Mouse (Mus musculus) left cerebral cortex, postnatal 36 days (tissue): Measurements from ENCODE around the gene Mex3d. TPM values are rescaled to one million over a fixed set of nuclear protein-coding genes. Genes with fewer than 3 reads are reported as not detected.
A peak's percentile ranks its signal among the peaks of the same experiment; 100 is the strongest.

Source experiments
- DNase-seq, 2 experiments: peaks; one replicate each; pipeline ENCODE4 v3.0.0; 2021 to 2022; ENCODE audit warnings: low spot score in 2 of 2, mixed read lengths in 1 of 2
- intact Hi-C: fragments of 180-260 bp; cut with DNase I; formaldehyde crosslinking; loops from one replicate; pipeline ENCODE4 v1.15.1; 2025
- microRNA-seq: library from miRNA; unstranded; fragments of <30 nt; microRNA quantifications from one replicate; pipeline ENCODE4 v1.2.0, GENCODE M21; 2022
- total RNA-seq, 2 experiments: library from RNA; stranded (reverse); gene quantifications; 2 replicates each; pipeline ENCODE4 v1.2.3; 2021

Gene Mex3d
- total RNA-seq, 2 experiments from 2014 or later, result 18.1 to 23.4 TPM

- intact Hi-C loops, result loop anchor here (2.0 kb wide), 1 partner anchor 33 kb away; no protein-coding TSS in a partner anchor
- DNase-seq, result no peak
These were observed 45.8 kb downstream of the Mex3d start for GRCm38 (mm10) chr10:80341491-80342304.

- intact Hi-C loops, result loop anchor here (2.0 kb wide), 1 partner anchor 34 kb away; no protein-coding TSS in a partner anchor
These were observed 46.4 kb downstream of the Mex3d start for GRCm38 (mm10) chr10:80341026-80341425.

GRCm38 (mm10) chr10:80339941-80340750, 47.3 kb downstream of the Mex3d start:
- intact Hi-C loops, result loop anchor here (2.0 kb wide), 1 partner anchor 35 kb away; no protein-coding TSS in a partner anchor
- DNase-seq, result peak; percentile 79 to 82

More at GRCm38 (mm10) chr10:80341026-80341425, 46.4 kb downstream of the Mex3d start:
- DNase-seq, result no peak

GRCm38 (mm10) chr10:80336263-80336662, 51.2 kb downstream of the Mex3d start:
- intact Hi-C loops, result no loop called here
- DNase-seq, result no peak

DNA sequence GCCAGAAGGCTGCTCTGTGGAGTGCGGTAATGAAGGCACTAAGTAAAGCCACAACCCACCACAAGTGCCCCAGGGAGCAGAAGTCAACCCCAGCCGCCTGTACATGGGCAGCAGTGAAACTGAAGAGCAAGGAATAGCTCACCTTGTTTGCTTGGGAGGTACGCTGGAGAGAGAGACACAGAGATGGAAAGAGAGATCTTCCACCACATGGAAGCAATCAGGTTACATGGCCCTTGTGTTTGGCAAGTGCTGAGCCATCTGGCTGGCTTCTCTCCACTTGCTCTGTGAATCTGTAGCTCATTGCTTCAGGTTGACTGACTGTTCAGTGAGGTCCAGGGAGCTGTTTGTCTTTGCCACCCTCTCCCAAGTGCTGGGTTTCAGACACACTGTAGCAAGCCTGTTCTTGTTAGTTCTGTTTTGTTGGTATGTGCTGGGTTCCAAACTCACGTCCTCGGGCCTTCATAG, 54.9 kb downstream of the Mex3d start:
- DNase-seq, result no peak
- intact Hi-C loops, result no loop called here

DNA sequence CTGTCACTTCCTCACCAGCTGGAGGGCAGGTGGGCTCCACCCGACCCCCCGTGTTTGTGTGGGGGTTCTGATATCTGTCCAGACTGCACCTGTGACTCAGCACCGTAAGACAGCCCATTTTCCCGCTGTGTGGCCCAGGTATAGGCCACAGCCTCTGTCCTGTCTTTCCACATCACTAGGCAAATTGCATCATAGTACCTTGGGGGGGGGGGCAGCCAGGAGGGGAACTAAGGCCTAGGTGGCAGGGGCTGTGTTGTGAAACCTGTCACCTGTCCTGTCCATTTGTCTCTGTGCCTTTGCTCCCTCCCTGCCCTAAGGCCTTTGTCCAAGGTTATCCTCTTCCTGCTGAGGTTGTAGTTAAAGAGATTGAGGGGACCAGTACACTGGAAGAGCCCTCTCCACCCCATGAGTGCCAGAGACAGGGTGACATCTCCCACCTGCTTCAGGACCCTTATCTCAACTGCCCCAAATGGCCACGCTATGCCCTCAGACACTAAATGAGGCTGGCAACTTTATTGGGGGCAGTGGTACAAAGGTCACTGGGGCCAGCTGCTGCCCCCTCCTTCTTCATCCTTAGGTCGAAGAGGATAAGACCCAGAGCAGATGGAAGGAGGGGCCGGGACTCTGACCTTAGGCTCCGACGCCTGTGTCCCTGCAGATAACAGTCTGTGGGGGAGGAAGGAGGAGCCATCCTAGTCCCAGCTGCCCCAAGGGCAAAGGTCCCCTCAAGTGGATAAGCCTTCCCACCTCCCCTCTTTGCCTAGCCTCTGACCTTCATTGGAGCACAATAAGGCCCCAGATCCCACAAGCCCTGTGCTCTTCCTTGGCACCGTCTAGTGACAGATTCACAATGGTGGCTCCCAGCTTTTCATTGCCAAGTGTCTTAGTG, 55.6 kb downstream of the Mex3d start:
- intact Hi-C loops, result no loop called here
- DNase-seq, result no peak

DNA sequence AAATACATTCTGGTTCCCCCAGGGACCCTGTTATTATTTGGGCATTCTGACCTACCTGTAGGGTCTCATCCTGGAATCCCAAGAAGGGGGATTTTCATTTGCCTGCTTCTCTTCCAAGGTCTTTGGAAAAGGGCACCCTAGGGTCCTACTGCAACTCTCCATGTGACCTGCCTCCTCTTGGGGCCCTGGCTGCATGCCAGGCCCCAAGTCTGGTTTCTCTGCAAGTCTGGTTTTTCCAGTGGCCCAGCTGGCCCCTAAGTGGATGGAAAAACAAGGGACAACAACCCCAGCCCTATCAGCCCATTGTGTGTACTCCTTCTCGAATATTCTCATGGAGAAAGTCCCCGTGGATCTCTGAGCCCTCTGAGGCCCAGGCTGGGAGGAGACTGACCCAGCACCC, 56.6 kb downstream of the Mex3d start:
- no peak for DNase-seq
- intact Hi-C loops, result no loop called here

Small RNA genes lying within 50 kb of the gene (microRNA-seq; reads per million reads assigned to microRNA genes)
- gene Gm22721, result not detected

Other genes starting within 250 kb of the Mex3d start
- gene Atp5d, start 249.0 kb downstream of the Mex3d start, total RNA-seq, result 100 to 1,000 TPM; 334 to 384 TPM
- gene Cbarp, start 246.8 kb downstream of the Mex3d start, total RNA-seq, result 100 to 1,000 TPM; 431 to 463 TPM
- gene Midn, start 239.4 kb downstream of the Mex3d start, total RNA-seq, result 10 to 100 TPM; 76.2 to 78.8 TPM
- gene Cirbp, start 221.7 kb downstream of the Mex3d start, total RNA-seq, result 10 to 100 TPM; 94.7 to 96.7 TPM
- gene 1600002K03Rik, start 214.7 kb downstream of the Mex3d start, total RNA-seq, result 1 to 10 TPM; 7.5 to 7.6 TPM
- 1 to 10 TPM; 8.9 to 9.0 TPM for gene Efna2, start 208.2 kb downstream of the Mex3d start, total RNA-seq
- gene Mum1, start 161.2 kb downstream of the Mex3d start, total RNA-seq, result 10 to 100 TPM; 35.9 to 43.8 TPM
- 100 to 1,000 TPM; 185 to 213 TPM for gene Ndufs7, start 138.5 kb downstream of the Mex3d start, total RNA-seq
- gene Gamt, start 126.6 kb downstream of the Mex3d start, total RNA-seq, result 10 to 100 TPM; 22.5 to 43.9 TPM
- gene Dazap1, start 126.2 kb downstream of the Mex3d start, total RNA-seq, result 10 to 100 TPM; 71.7 to 99.0 TPM
- 100 to 1,000 TPM; 799 to 946 TPM for gene Rps15, start 95.2 kb downstream of the Mex3d start, total RNA-seq
- 100 to 1,000 TPM; 105 to 116 TPM for gene Apc2, start 91.7 kb downstream of the Mex3d start, total RNA-seq
- 10 to 100 TPM; 26.6 to 30.1 TPM for gene 2310011J03Rik, start 67.1 kb downstream of the Mex3d start, total RNA-seq
- 1 to 10 TPM; 4.9 to 6.2 TPM for gene Pcsk4, start 58.2 kb downstream of the Mex3d start, total RNA-seq
- 10 to 100 TPM; 10.6 to 11.5 TPM for gene Reep6, start 57.7 kb downstream of the Mex3d start, total RNA-seq
- 10 to 100 TPM in 1 of 2 experiments, 1 to 10 TPM in 1; 7.5 to 10.0 TPM for gene Adamtsl5, start 39.2 kb downstream of the Mex3d start, total RNA-seq
- gene Plk5, start 31.2 kb downstream of the Mex3d start, total RNA-seq, result 10 to 100 TPM; 16.9 to 33.1 TPM
- 100 to 1,000 TPM; 147 to 150 TPM for gene Mbd3, start 11.9 kb upstream of the Mex3d start, total RNA-seq
- gene Uqcr11, start 19.2 kb upstream of the Mex3d start, total RNA-seq, result 100 to 1,000 TPM; 411 to 444 TPM
- gene Tcf3, start 46.0 kb upstream of the Mex3d start, total RNA-seq, result 10 to 100 TPM; 26.0 to 28.3 TPM
- gene Onecut3, start 107.2 kb upstream of the Mex3d start, total RNA-seq, result not detected
- under 1 TPM; 0.20 to 0.27 TPM for gene Atp8b3, start 151.5 kb upstream of the Mex3d start, total RNA-seq
- gene Rexo1, start 173.9 kb upstream of the Mex3d start, total RNA-seq, result 10 to 100 TPM; 43.5 to 56.8 TPM
- gene Klf16, start 189.7 kb upstream of the Mex3d start, total RNA-seq, result 10 to 100 TPM; 51.6 to 54.2 TPM
- gene Abhd17a, start 202.7 kb upstream of the Mex3d start, total RNA-seq, result 100 to 1,000 TPM; 181 to 238 TPM
- 10 to 100 TPM; 40.1 to 45.1 TPM for gene Scamp4, start 215.2 kb upstream of the Mex3d start, total RNA-seq
- 1 to 10 TPM; 1.7 to 4.0 TPM for gene Adat3, start 215.2 kb upstream of the Mex3d start, total RNA-seq
- gene Gm49322, start 218.4 kb upstream of the Mex3d start, total RNA-seq, result 1 to 10 TPM; 2.6 to 3.6 TPM
- 100 to 1,000 TPM; 208 to 256 TPM for gene Csnk1g2, start 235.2 kb upstream of the Mex3d start, total RNA-seq